Mouse (Mus musculus): ENCODE measurements around the gene Zfp322a. TPM values are rescaled to one million over a fixed set of nuclear protein-coding genes. Genes with fewer than 3 reads are reported as not detected.
"Not testable (repeated sequence)": the region's sequence is repeated elsewhere in the genome, so short reads cannot be mapped to it uniquely, and the experiment has no call there.

Zfp322a gene
- polyA plus RNA-seq, 1 experiment from 2014 or later: 42.3 TPM

GRCm38 (mm10) chr13:23395301-23396245, 26.6 kb upstream of the Zfp322a start:
- Histone ChIP-seq H3K27ac (no peak overlapping the region), H3K4me1 (replicated peaks) (peaks cover 12% of the 10 kb centered on the region; the same call in 1 of the 2 replicates), H3K36me3 (no peaks in the 10 kb centered on the region), H3K9me3 (no peaks in the 10 kb centered on the region), H3K27me3 (ENCODE audit: insufficient read depth, poor library complexity, severe bottlenecking) (peaks cover 71% of the 10 kb centered on the region), H3K4me3 (peak overlapping the region; percentile 62)
- DNase-seq (ENCODE audit: low spot score): peak; percentile 54
- 3% methylated on average over 43 of the region's 43 CpGs for WGBS

- no peak for DNase-seq (ENCODE audit: low spot score)
- H3K27ac ChIP-seq: no peak overlapping the region
- H3K9me3 ChIP-seq: no peaks in the 10 kb centered on the region
- no peaks in the 10 kb centered on the region for H3K36me3 ChIP-seq
- H3K4me3 ChIP-seq: no peak overlapping the region
- 91% methylated on average over 1 of the region's 1 CpGs for WGBS
- H3K4me1 ChIP-seq (replicated peaks): no peaks in the 10 kb centered on the region
- H3K27me3 ChIP-seq (ENCODE audit: insufficient read depth, poor library complexity, severe bottlenecking): peaks cover 6% of the 10 kb centered on the region; the same call in 1 of the 2 replicates
Observed at GRCm38 (mm10) chr13:23387548-23387947, 18.5 kb upstream of the Zfp322a start.

DNA sequence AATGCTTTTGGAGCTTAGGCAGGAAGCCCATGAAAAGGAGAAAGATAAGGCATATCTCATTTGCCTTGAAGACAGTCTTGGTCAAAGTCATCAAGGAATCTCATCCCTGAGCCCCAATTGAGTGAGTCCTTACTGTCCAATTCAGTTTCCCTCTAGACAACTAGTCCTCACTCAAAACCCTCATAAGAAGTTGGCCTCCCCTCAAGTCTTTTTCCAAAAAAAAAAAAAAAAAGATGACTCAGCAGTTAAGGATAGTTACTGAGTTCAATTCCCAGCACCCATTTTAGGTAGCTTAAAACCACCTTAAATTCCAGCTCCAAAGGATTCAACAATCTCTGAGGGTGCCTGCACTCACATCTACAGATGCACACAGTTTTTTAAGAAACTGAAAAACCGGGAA, 14.1 kb upstream of the Zfp322a start:
- Histone ChIP-seq H3K4me3 (no peak overlapping the region), H3K27ac (no peak overlapping the region), H3K9me3 (no peaks in the 10 kb centered on the region), H3K4me1 (replicated peaks) (no peaks in the 10 kb centered on the region), H3K36me3 (no peaks in the 10 kb centered on the region), H3K27me3 (ENCODE audit: insufficient read depth, poor library complexity, severe bottlenecking) (no peaks in the 10 kb centered on the region)
- no peak for DNase-seq (ENCODE audit: low spot score)
- 65% methylated on average over 1 of the region's 1 CpGs for WGBS

- H3K27me3 ChIP-seq (ENCODE audit: insufficient read depth, poor library complexity, severe bottlenecking): no peaks in the 10 kb centered on the region
- H3K4me1 ChIP-seq (replicated peaks): peaks cover 14% of the 10 kb centered on the region
- DNase-seq (ENCODE audit: low spot score): no peak
- H3K27ac ChIP-seq: no peak overlapping the region
- H3K9me3 ChIP-seq: no peaks in the 10 kb centered on the region
- no peaks in the 10 kb centered on the region for H3K36me3 ChIP-seq
- 84% methylated on average over 1 of the region's 1 CpGs for WGBS
- no peak overlapping the region for H3K4me3 ChIP-seq
Observed at GRCm38 (mm10) chr13:23372433-23372832, 3.4 kb upstream of the Zfp322a start.

GRCm38 (mm10) chr13:23370075-23370474, 1.1 kb upstream of the Zfp322a start:
- Histone ChIP-seq H3K36me3 (peaks cover 15% of the 10 kb centered on the region), H3K4me3 (peak overlapping the region; percentile 78), H3K27me3 (ENCODE audit: insufficient read depth, poor library complexity, severe bottlenecking) (no peaks in the 10 kb centered on the region), H3K27ac (0 out of 2 replicates have a peak overlapping the region, but pooled peaks have one; percentile 95), H3K4me1 (replicated peaks) (peaks cover 27% of the 10 kb centered on the region), H3K9me3 (no peaks in the 10 kb centered on the region)
- no peak for DNase-seq (ENCODE audit: low spot score)
- 94% methylated on average over 4 of the region's 4 CpGs for WGBS

DNA sequence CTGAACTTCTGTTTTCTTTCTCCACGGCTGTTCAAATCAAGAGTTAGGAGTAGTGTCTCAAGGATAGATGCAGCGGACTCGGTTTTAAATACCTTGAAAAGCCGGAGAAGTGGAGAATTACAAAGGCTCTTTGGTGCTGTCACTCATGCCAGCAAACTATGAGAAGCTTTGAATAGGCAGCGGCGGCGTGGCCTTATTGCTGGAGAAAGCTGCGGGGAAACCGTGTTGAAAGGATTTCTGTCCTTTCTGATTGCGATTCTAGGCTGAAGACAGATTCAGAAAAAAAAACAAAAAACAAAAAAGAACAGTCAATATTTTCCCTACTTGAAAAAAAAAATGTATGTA, 385 bp upstream of the Zfp322a start:
- Histone ChIP-seq H3K36me3 (peaks cover 22% of the 10 kb centered on the region), H3K27ac (peak overlapping the region; percentile 95), H3K4me3 (peak overlapping the region; percentile 78), H3K9me3 (no peaks in the 10 kb centered on the region), H3K4me1 (replicated peaks) (peaks cover 27% of the 10 kb centered on the region), H3K27me3 (ENCODE audit: insufficient read depth, poor library complexity, severe bottlenecking) (no peaks in the 10 kb centered on the region)
- DNase-seq (ENCODE audit: low spot score): no peak
- under 1% methylated on average over 10 of the region's 10 CpGs for WGBS

DNA sequence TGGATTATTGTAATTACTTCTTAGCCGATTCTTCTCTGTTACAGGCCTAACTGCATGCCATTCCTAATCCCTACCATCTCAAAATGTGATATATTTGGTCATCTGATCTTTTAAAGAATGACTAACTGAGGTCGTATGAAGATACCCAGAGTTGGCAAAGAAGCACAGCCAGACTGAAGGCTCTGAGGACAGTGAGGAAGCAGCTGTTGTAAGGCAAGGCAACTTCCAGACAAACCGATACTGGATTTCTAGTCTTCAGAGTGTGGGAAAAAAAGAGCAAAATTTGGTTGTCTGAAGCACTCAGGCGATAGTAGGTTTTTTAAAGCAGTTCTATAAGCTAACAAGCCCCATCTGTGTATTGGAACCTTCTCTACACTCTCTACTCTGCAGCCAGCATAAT, 7.5 kb downstream of the Zfp322a start:
- WGBS: 92% methylated on average over 4 of the region's 4 CpGs
- no peak overlapping the region for H3K27ac ChIP-seq
- no peaks in the 10 kb centered on the region for H3K9me3 ChIP-seq
- no peaks in the 10 kb centered on the region for H3K27me3 ChIP-seq (ENCODE audit: insufficient read depth, poor library complexity, severe bottlenecking)
- no peak overlapping the region for H3K4me3 ChIP-seq
- DNase-seq (ENCODE audit: low spot score): no peak
- H3K36me3 ChIP-seq: peaks cover 89% of the 10 kb centered on the region
- H3K4me1 ChIP-seq (replicated peaks): 0 out of 2 replicates have a peak, but pooled peaks cover 5% of the 10 kb centered on the region

- H3K27ac ChIP-seq; H3K27me3 ChIP-seq (ENCODE audit: insufficient read depth, poor library complexity, severe bottlenecking); H3K4me3 ChIP-seq; DNase-seq (ENCODE audit: low spot score); H3K9me3 ChIP-seq; H3K4me1 ChIP-seq (replicated peaks): not testable (repeated sequence)
- H3K36me3 ChIP-seq: peaks cover 72% of the 10 kb centered on the region
- 88% methylated on average over 5 of the region's 5 CpGs for WGBS
Observed at GRCm38 (mm10) chr13:23354541-23354940, 14.5 kb downstream of the Zfp322a start.

DNA sequence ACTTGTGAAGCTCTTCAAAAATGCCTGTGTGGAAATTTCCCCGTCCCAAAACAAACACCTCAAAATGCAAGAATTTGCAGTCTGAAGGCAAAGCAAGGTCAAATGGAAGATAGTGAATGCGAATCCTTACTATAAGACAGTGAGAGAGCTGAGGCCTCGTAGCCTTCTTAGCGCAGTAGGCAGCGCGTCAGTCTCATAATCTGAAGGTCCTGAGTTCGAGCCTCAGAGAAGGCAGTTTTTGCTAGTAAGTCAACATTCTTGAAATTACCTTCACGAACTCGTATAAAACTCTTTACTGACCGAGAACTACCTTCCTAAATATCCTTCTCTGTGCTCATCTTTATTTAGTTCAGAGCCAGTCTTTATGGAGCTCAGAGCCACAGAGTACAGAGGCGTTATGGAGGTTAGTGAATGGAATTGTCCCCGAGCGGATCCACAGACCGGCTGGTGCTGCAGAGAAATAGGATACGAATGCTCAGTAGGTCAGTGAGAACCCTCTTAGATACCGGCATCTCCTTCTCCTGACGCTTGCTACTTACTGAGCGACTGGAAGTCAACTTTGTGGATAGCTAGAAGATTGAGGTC, 51.6 kb downstream of the Zfp322a start:
- Histone ChIP-seq H3K4me1 (replicated peaks) (peaks cover 17% of the 10 kb centered on the region), H3K9me3 (no peaks in the 10 kb centered on the region), H3K27me3 (ENCODE audit: insufficient read depth, poor library complexity, severe bottlenecking) (peaks cover 35% of the 10 kb centered on the region), H3K27ac (no peak overlapping the region), H3K4me3 (peak overlapping the region; percentile 37), H3K36me3 (no peaks in the 10 kb centered on the region)
- 6% methylated on average over 18 of the region's 18 CpGs for WGBS
- peak; percentile 41 for DNase-seq (ENCODE audit: low spot score)

DNA sequence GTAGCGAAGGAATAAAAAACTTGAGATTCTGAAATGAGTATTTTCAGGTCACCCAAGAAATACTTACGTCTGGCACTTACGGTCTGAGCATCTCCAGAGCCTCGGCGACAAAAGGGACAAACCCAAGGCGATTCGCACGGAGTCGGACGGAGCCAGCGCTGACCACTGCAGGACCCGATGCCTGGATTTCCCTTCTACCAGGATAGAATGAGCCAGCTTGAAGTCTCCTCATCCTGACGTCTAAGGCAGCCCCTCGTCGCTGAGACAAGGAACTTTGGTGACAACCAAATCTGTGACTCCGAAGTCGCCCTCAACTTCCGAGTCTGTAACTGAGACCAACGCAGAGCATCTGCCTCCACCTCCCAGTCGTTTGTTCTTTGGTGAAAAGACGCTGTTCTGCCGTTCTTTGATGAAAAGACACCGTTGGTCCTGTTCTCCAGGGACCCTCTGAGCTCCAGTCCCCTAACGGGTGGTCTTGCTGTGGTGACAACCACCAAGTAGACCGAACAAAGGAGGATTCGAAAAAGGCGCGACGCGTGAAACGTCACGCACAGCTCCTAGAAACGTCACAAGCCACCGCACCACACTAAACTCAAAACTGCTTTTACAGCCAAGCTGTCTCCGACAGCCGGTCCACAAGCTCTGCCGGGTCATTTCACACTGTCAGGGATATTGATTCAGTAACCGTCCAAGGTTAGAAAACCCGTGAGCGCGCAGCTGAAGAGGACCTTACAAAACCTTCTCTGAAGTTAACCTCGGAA, 55.9 kb downstream of the Zfp322a start:
- H3K9me3 ChIP-seq: no peaks in the 10 kb centered on the region
- no peaks in the 10 kb centered on the region for H3K36me3 ChIP-seq
- peaks cover 26% of the 10 kb centered on the region for H3K4me1 ChIP-seq (replicated peaks)
- under 1% methylated on average over 42 of the region's 42 CpGs for WGBS
- H3K27me3 ChIP-seq (ENCODE audit: insufficient read depth, poor library complexity, severe bottlenecking): peaks cover 71% of the 10 kb centered on the region
- peak overlapping the region; percentile 57 for H3K4me3 ChIP-seq
- peak; percentile 62 for DNase-seq (ENCODE audit: low spot score)
- H3K27ac ChIP-seq: peak overlapping the region; percentile 62

DNA sequence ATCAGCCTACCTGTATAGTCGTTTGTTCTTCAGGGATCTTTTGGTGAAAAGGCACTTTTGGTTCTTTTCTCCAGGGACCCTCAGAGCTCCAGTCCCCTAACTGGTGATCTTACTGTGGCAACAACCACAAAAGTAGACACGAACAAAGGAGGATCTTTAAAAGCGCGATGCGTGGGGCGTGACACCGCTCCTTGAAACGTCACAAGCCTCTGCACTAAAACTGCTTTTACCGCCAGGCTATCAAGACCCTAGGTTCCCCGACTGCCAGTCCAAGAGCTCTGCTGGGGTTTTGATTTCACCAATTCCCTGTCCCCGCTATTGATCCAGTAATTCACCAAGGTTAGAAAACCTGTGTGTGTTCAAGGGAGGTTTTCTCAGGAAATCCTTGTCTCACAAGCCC, 59.0 kb downstream of the Zfp322a start:
- Histone ChIP-seq H3K27ac (no peak overlapping the region), H3K27me3 (ENCODE audit: insufficient read depth, poor library complexity, severe bottlenecking) (peaks cover 63% of the 10 kb centered on the region), H3K4me3 (peak overlapping the region; percentile 57), H3K9me3 (no peaks in the 10 kb centered on the region), H3K36me3 (no peaks in the 10 kb centered on the region), H3K4me1 (replicated peaks) (peaks cover 28% of the 10 kb centered on the region)
- WGBS: 2% methylated on average over 11 of the region's 11 CpGs
- peak; percentile 37 for DNase-seq (ENCODE audit: low spot score)

DNA sequence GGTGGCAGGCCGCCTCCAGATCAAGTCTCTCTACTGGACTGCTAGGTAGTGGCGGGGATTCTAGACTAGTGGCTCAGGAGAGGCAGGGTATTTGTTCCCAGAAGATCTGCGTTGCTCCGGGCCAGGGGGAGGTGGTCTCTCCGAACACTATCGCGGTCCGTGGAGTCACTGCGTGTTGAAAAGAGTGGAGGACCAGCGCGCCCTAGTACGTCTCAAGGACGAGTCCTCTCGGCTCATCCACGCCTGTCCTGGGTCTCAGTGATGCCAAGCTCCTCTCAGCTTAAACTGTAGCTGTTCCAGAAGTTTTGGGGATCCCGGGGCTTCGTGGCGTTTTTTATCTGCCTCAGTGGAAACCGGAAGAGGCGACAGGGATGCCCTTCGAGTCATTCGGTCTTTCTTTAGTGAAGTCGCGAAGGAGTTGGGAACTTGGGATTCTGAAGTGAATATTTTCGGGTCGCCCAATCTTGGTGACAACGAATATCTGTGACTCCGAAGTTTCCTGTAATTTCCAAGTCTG, 59.5 kb downstream of the Zfp322a start:
- H3K9me3 ChIP-seq: no peaks in the 10 kb centered on the region
- peaks cover 28% of the 10 kb centered on the region for H3K4me1 ChIP-seq (replicated peaks)
- peak; percentile 64 for DNase-seq (ENCODE audit: low spot score)
- H3K27me3 ChIP-seq (ENCODE audit: insufficient read depth, poor library complexity, severe bottlenecking): peaks cover 61% of the 10 kb centered on the region
- WGBS: under 1% methylated on average over 28 of the region's 28 CpGs
- no peaks in the 10 kb centered on the region for H3K36me3 ChIP-seq
- no peak overlapping the region for H3K27ac ChIP-seq
- H3K4me3 ChIP-seq: peak overlapping the region; percentile 57
